In genomic region chr19:45161093-45161492, GRCm38 (mm10) we compare ENCODE assay signal across 9 mouse cellular contexts. TPM values are rescaled to one million over a fixed set of nuclear protein-coding genes. Genes with fewer than 3 reads are reported as not detected.
A peak's percentile ranks its signal among the peaks of the same experiment; 100 is the strongest.
DNase-seq lines count a peak whose midpoint lies in the region; ATAC-seq and TF ChIP-seq lines count a peak whose summit lies in the region.
"Had no signal": no experiment of that assay in that cellular context is flagged by ENCODE, and none has a peak within 500 bp of the region (broad histone marks: within the 10 kb centered on the region; RNA-seq: fewer than 3 reads in every experiment).

No protein-coding gene starts in this region.

- DNase-seq in midbrain, embryonic 14.5 days = peak; percentile 88
- DNase-seq in adrenal gland, postnatal 10 days = peak; percentile 79
- peak; percentile 78 for DNase-seq in embryo, embryonic 9.5 days (ENCODE audit: extremely low spot score)
- DNase-seq in left cerebral cortex, adult 2 months (ENCODE audit: extremely low spot score in 1 of 2, low spot score in 2 of 2) = peak; percentile 52 to 62
- peak; percentile 82 for DNase-seq in testis, postnatal 10 days (ENCODE audit: low spot score)

- TF ChIP-seq CTCF in left cerebral cortex, adult 2 months (IDR thresholded peaks at IDR 0.05) = peak; percentile 77

- no peaks in the 10 kb centered on the region for H3K36me3 ChIP-seq in midbrain, embryonic 14.5 days (ENCODE audit: control insufficient read depth, insufficient read depth, low read length)
- H3K36me3 ChIP-seq in midbrain, embryonic 13.5 days = no peaks in the 10 kb centered on the region
- H3K36me3 ChIP-seq in heart, embryonic 16.5 days (ENCODE audit: control insufficient read depth, insufficient read depth) = no peaks in the 10 kb centered on the region

- peaks cover 95% of the 10 kb centered on the region for H3K27me3 ChIP-seq in midbrain, embryonic 14.5 days (ENCODE audit: control insufficient read depth, insufficient read depth, low read length)
- H3K27me3 ChIP-seq in midbrain, embryonic 13.5 days = peaks cover 98% of the 10 kb centered on the region
- peaks cover 95% of the 10 kb centered on the region for H3K27me3 ChIP-seq in heart, embryonic 16.5 days (ENCODE audit: control insufficient read depth, insufficient read depth, low read length)

- no peak overlapping the region for H3K4me3 ChIP-seq in midbrain, embryonic 14.5 days (replicated peaks; ENCODE audit: low read depth, low read length)
- no peak overlapping the region for H3K4me3 ChIP-seq in midbrain, embryonic 13.5 days (replicated peaks)
- peak overlapping the region; percentile 26 for H3K4me3 ChIP-seq in heart, embryonic 16.5 days (ENCODE audit: low read length)
- H3K4me3 ChIP-seq in left cerebral cortex, adult 2 months = no peak overlapping the region

- H3K4me1 ChIP-seq in midbrain, embryonic 14.5 days (ENCODE audit: control insufficient read depth, insufficient read depth, low read length) = no peaks in the 10 kb centered on the region
- H3K4me1 ChIP-seq in midbrain, embryonic 13.5 days (replicated peaks) = no peaks in the 10 kb centered on the region
- peaks cover 4% of the 10 kb centered on the region; the same call in 1 of the 2 replicates for H3K4me1 ChIP-seq in heart, embryonic 16.5 days (ENCODE audit: control insufficient read depth, insufficient read depth, low read length)

- no peak for ATAC-seq in midbrain, embryonic 14.5 days (ENCODE audit: low FRiP score, low TSS enrichment)
- ATAC-seq in midbrain, embryonic 13.5 days = no peak
- ATAC-seq in heart, embryonic 16.5 days (replicated peaks; ENCODE audit: extremely low read depth, insufficient read depth, low FRiP score) = no peak
- ATAC-seq in megakaryocyte-erythroid progenitor cell, adult 5-6 weeks (replicated peaks; ENCODE audit: low FRiP score, low TSS enrichment, poor library complexity, severe bottlenecking) = peak; percentile 81

- no peaks in the 10 kb centered on the region for H3K9me3 ChIP-seq in midbrain, embryonic 14.5 days (ENCODE audit: control insufficient read depth, low read length)
- no peaks in the 10 kb centered on the region for H3K9me3 ChIP-seq in midbrain, embryonic 13.5 days
- H3K9me3 ChIP-seq in heart, embryonic 16.5 days (replicated peaks; ENCODE audit: control insufficient read depth, low read length) = no peaks in the 10 kb centered on the region

- 1% methylated on average over 12 of the region's 12 CpGs for WGBS in midbrain, embryonic 14.5 days
- 2% methylated on average over 12 of the region's 12 CpGs for WGBS in midbrain, embryonic 13.5 days
- 2% methylated on average over 12 of the region's 12 CpGs for WGBS in heart, embryonic 16.5 days

- intact Hi-C loops in left cerebral cortex, adult 2 months (cut with DNase I) = loop anchor here (1.0 kb wide), 1 partner anchor 44 kb away; no protein-coding TSS in a partner anchor

- H3K9ac ChIP-seq in midbrain, embryonic 14.5 days (replicated peaks; ENCODE audit: low read length) = no peak overlapping the region
- no peak overlapping the region for H3K9ac ChIP-seq in midbrain, embryonic 13.5 days (replicated peaks)
- H3K9ac ChIP-seq in heart, embryonic 16.5 days (ENCODE audit: low read length) = no peak overlapping the region

- no peak overlapping the region for H3K27ac ChIP-seq in midbrain, embryonic 14.5 days (replicated peaks; ENCODE audit: low read depth, low read length)
- H3K27ac ChIP-seq in midbrain, embryonic 13.5 days = no peak overlapping the region
- H3K27ac ChIP-seq in heart, embryonic 16.5 days (ENCODE audit: low read length) = no peak overlapping the region
- H3K27ac ChIP-seq in left cerebral cortex, adult 2 months = no peak overlapping the region

- H3K4me2 ChIP-seq in midbrain, embryonic 14.5 days (ENCODE audit: low read length) = no peak overlapping the region
- no peak overlapping the region for H3K4me2 ChIP-seq in midbrain, embryonic 13.5 days (replicated peaks)
- H3K4me2 ChIP-seq in heart, embryonic 16.5 days (ENCODE audit: low read depth, low read length) = peak overlapping the region; percentile 36; the same call in 1 of the 2 replicates

RNA-seq across cellular contexts. Expression of gene Tlx1, which starts 10.6 kb away (rescaled TPM):
- not detected in 2 replicates for polyA plus RNA-seq in midbrain, embryonic 14.5 days (2014; fragmentation: Nextera tagmentation; extraction: Ambion mirVana)
- polyA plus RNA-seq in midbrain, embryonic 13.5 days (2015; fragmentation: Nextera tagmentation; extraction: Ambion mirVana) = 0.07 TPM in 1 of 2 replicates, not detected in the other
- under 1 TPM in 1 of 2 experiments, not detected in 1; 0.15 TPM for total RNA-seq in adrenal gland, postnatal 10 days (2021)
- polyA plus RNA-seq in heart, embryonic 16.5 days (2015; fragmentation: Nextera tagmentation; extraction: Ambion mirVana) = 0.28 and 0.87 TPM in 2 replicates
- total RNA-seq in left cerebral cortex, adult 2 months (2021) = not detected
- not detected in 2 replicates for total RNA-seq in megakaryocyte-erythroid progenitor cell, adult 5-6 weeks (2014; fragmentation: Nextera tagmentation)
- not detected in 2 replicates for total RNA-seq in megakaryocyte-erythroid progenitor cell, adult 5-6 weeks (2017)
- total RNA-seq: gastrocnemius, postnatal 36 days had no signal
